Mouse (Mus musculus) heart, postnatal 0 days (tissue): ENCODE results near the gene Erp27. TPM values are rescaled to one million over a fixed set of nuclear protein-coding genes. Genes with fewer than 3 reads are reported as not detected.

Experiments used
- ATAC-seq: fragments of 200-750 bp; cut with Nextera tagmentation; 2 replicates; pipeline ENCODE4 v1.8.0; 2017; ENCODE audit warnings: low read depth, moderate number of reproducible peaks, moderate library complexity; ENCODE audit not compliant: insufficient read depth
- DNase-seq: peaks from one replicate; pipeline ENCODE4 v3.0.0-alpha.2; 2016; ENCODE audit warnings: low spot score
- H3K27ac ChIP-seq: fragments of 300-500 bp; sonication (generic); 2 replicates; pipeline ENCODE4 v1.5.1; 2014; ENCODE audit warnings: low read depth, mild to moderate bottlenecking
- H3K27me3 ChIP-seq: fragments of 300-500 bp; sonication (generic); 2 replicates; pipeline ENCODE4 v1.6.1; 2014; ENCODE audit warnings: low read length, mixed read lengths; ENCODE audit not compliant: control insufficient read depth, insufficient read depth
- H3K36me3 ChIP-seq: fragments of 300-500 bp; sonication (generic); replicated peaks from 2 replicates; pipeline ENCODE4 v1.6.1; 2014; ENCODE audit warnings: low read length, mixed read lengths; ENCODE audit not compliant: control insufficient read depth, insufficient read depth
- H3K4me1 ChIP-seq: fragments of 300-500 bp; sonication (generic); 2 replicates; pipeline ENCODE4 v1.6.1; 2014; ENCODE audit warnings: antibody characterized with exemption; ENCODE audit not compliant: control insufficient read depth, insufficient read depth
- H3K4me2 ChIP-seq: fragments of 300-500 bp; sonication (generic); 2 replicates; pipeline ENCODE4 v1.6.1; 2014; ENCODE audit warnings: low read depth, mild to moderate bottlenecking, low read length, moderate library complexity
- H3K4me3 ChIP-seq: fragments of 300-500 bp; sonication (generic); 2 replicates; pipeline ENCODE4 v1.5.1; 2014; ENCODE audit warnings: low read depth, low read length
- H3K9ac ChIP-seq: fragments of 300-500 bp; sonication (generic); replicated peaks from 2 replicates; pipeline ENCODE4 v1.6.1; 2014; ENCODE audit warnings: low read depth, low read length, mixed read lengths
- H3K9me3 ChIP-seq: fragments of 300-500 bp; sonication (generic); replicated peaks from 2 replicates; pipeline ENCODE4 v1.6.1; 2016; ENCODE audit warnings: low read length; ENCODE audit not compliant: control insufficient read depth
- CTCF ChIP-seq: IDR thresholded peaks from 2 replicates; pipeline ENCODE4 v1.5.1; 2016; ENCODE audit warnings: antibody characterized with exemption, control low read depth, low read depth
- EP300 ChIP-seq: IDR thresholded peaks from 2 replicates; pipeline ENCODE4 v1.6.1; 2016; ENCODE audit warnings: antibody characterized with exemption, low read depth
- WGBS: fragments of 180-500 bp; shearing (Covaris S2); extraction: QIAGEN DNeasy Blood & Tissue Kit; methylation state at CpG from one replicate; pipeline ENCODE4 v1.1.7; 2014; 5-methylcytosine and 5-hydroxymethylcytosine counted together
- polyA plus RNA-seq: library from polyadenylated mRNA; unstranded; fragments of >200 nt; fragmentation: Nextera tagmentation; extraction: Ambion mirVana; gene quantifications from 2 replicates; pipeline ENCODE4 v1.2.1, GENCODE M21; 2015
- total RNA-seq: library from RNA; depleted of rRNA; stranded (reverse); fragments of >200 nt; gene quantifications from 2 replicates; pipeline ENCODE4 v1.2.3, GENCODE M21; 2014; ENCODE audit warnings: low replicate concordance

The Erp27 gene
- total and polyA plus RNA-seq, 2 experiments from 2014 or later: 0.83 TPM; not detected in 1

GRCm38 (mm10) chr6:136875670-136876069, 46.3 kb downstream of the Erp27 start, which contains the start of gene Mgp:
Mgp (minus strand) TSS chr6:136875823.
- Histone ChIP-seq H3K4me1 (peaks cover 9% of the 10 kb centered on the region), H3K27me3 (no peaks in the 10 kb centered on the region), H3K27ac (peak within 1 kb of the TSS; percentile 56), H3K36me3 (no peaks in the 10 kb centered on the region), H3K9ac (peak within 1 kb of the TSS; percentile 55), H3K4me3 (peak within 1 kb of the TSS; percentile 38), H3K4me2 (peak within 1 kb of the TSS; percentile 60), H3K9me3 (no peaks in the 10 kb centered on the region)
- no peak for TF ChIP-seq EP300
- TF ChIP-seq CTCF: no peak
- DNase-seq (peak; percentile 61), ATAC-seq (peak; percentile 77)
- 23% methylated on average over 9 of the region's 9 CpGs for WGBS

DNA sequence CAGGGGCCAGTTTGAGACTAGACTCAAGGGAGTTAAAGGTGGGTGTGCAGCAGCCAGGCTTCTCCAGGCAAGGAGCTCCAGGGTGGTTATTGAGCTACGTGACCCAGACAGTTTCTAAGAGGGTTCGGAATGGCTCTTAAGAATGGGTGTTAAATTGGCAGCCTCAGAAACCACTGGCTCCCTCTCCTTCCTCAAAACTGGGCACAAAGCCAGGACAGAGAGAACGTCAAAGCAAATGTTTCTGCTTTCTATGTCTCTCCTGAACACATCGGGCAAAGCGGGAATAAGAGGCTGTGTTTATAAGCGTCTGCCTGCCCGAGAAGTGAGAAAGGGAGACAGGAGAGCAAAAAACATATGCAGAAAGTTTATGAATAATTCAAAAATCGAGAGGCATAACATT, 47.4 kb downstream of the Erp27 start:
- ATAC-seq: no peak

GRCm38 (mm10) chr6:136868921-136869320, 53.1 kb downstream of the Erp27 start:
- Histone ChIP-seq H3K9me3 (no peaks in the 10 kb centered on the region), H3K9ac (no peak overlapping the region), H3K27ac (no peak overlapping the region), H3K36me3 (no peaks in the 10 kb centered on the region), H3K4me1 (no peaks in the 10 kb centered on the region), H3K27me3 (no peaks in the 10 kb centered on the region), H3K4me2 (no peak overlapping the region), H3K4me3 (no peak overlapping the region)
- TF ChIP-seq CTCF: no peak
- no peak for TF ChIP-seq EP300
- 68% methylated on average over 5 of the region's 5 CpGs for WGBS
- ATAC-seq (no peak), DNase-seq (no peak)

More for the DNA sequence above, 47.4 kb downstream of the Erp27 start:
- peak overlapping the region; percentile 38 for H3K4me3 ChIP-seq
- peak; percentile 58 for DNase-seq
- TF ChIP-seq CTCF (no peak), EP300 (no peak)
- peak overlapping the region; percentile 42 for H3K9ac ChIP-seq
- H3K27ac ChIP-seq: peak overlapping the region; percentile 22
- H3K9me3 ChIP-seq: no peaks in the 10 kb centered on the region
- no peaks in the 10 kb centered on the region for H3K36me3 ChIP-seq
- peaks cover 9% of the 10 kb centered on the region for H3K4me1 ChIP-seq
- no peaks in the 10 kb centered on the region for H3K27me3 ChIP-seq
- H3K4me2 ChIP-seq: peak overlapping the region; percentile 60
- WGBS: 12% methylated on average over 8 of the region's 8 CpGs

DNA sequence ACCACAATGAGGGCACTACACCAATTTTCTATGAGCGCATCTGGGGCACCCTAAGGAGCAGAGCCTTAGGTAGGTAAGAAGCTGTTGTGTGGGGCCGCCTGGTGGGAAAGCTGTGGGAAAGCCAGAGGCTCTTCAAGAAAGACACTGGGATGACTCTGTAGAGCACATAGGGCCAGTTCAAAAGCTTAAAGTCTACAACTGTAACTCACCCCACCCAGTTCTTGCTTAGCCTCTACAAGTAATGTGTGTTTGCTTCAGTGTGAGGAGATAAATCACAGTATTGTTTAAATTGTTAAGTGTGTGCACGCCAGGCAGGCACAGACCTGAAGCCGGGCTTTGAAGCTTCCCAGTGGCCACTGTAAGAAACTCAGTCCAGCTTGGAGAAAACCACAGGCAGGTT, 55.8 kb downstream of the Erp27 start:
- no peaks in the 10 kb centered on the region for H3K27me3 ChIP-seq
- H3K4me1 ChIP-seq: no peaks in the 10 kb centered on the region
- ATAC-seq (no peak), DNase-seq (no peak)
- TF ChIP-seq EP300: no peak
- no peak for TF ChIP-seq CTCF
- H3K9me3 ChIP-seq: no peaks in the 10 kb centered on the region
- H3K36me3 ChIP-seq: no peaks in the 10 kb centered on the region
- 89% methylated on average over 4 of the region's 4 CpGs for WGBS
- no peak overlapping the region for H3K27ac ChIP-seq
- H3K4me2 ChIP-seq: no peak overlapping the region
- H3K9ac ChIP-seq: no peak overlapping the region
- no peak overlapping the region for H3K4me3 ChIP-seq

- 83% methylated on average over 5 of the region's 5 CpGs for WGBS
- Histone ChIP-seq H3K9me3 (no peaks in the 10 kb centered on the region), H3K4me2 (no peak overlapping the region), H3K36me3 (no peaks in the 10 kb centered on the region), H3K27me3 (no peaks in the 10 kb centered on the region), H3K9ac (no peak overlapping the region), H3K27ac (no peak overlapping the region), H3K4me1 (no peaks in the 10 kb centered on the region), H3K4me3 (no peak overlapping the region)
- ATAC-seq (no peak), DNase-seq (no peak)
- TF ChIP-seq EP300: no peak
- no peak for TF ChIP-seq CTCF
These were observed 56.6 kb downstream of the Erp27 start for GRCm38 (mm10) chr6:136865360-136865759.

DNA sequence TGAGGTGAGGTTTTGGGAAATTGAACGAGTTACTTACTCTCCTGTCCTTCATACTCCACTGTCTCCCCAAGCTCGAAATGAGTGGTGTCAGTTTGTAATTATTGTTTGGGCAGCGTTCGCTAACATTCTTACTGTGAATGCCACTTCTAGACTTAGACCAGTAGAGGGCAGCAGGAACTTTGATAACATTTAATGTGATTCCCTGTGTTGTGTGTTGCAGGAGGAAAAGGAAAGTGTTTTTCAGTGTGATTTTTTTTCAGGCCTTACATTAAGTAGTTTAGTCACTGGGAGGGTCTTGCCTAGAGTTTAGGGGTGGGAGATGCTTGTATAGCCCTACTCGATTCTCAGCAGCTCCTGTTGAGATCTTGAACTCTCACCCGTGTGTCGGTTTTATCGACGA, 61.0 kb downstream of the Erp27 start:
- H3K9ac ChIP-seq: no peak overlapping the region
- H3K27ac ChIP-seq: peak overlapping the region; percentile 90
- H3K4me3 ChIP-seq: no peak overlapping the region
- peak overlapping the region; percentile 36 for H3K4me2 ChIP-seq
- peaks cover 12% of the 10 kb centered on the region; the same call in 1 of the 2 replicates for H3K4me1 ChIP-seq
- H3K9me3 ChIP-seq: no peaks in the 10 kb centered on the region
- no peaks in the 10 kb centered on the region for H3K36me3 ChIP-seq
- no peak for TF ChIP-seq EP300
- TF ChIP-seq CTCF: peak; percentile 91
- WGBS: 36% methylated on average over 9 of the region's 9 CpGs
- no peaks in the 10 kb centered on the region for H3K27me3 ChIP-seq
- ATAC-seq (peak; percentile 43), DNase-seq (peak; percentile 81)
